22 mouse cellular contexts compared by ENCODE assay signal in genomic region chr8:128168819-128169218, GRCm38 (mm10).
A peak's percentile ranks its signal among the peaks of the same experiment; 100 is the strongest.
DNase-seq lines count a peak whose midpoint lies in the region; TF ChIP-seq lines count a peak whose summit lies in the region.
"Had no signal": no experiment of that assay in that cellular context is flagged by ENCODE, and none has a peak within 500 bp of the region (broad histone marks: within the 10 kb centered on the region; RNA-seq: fewer than 3 reads in every experiment).

No protein-coding gene starts in this region.

- no peak for TF ChIP-seq POLR2A in bone marrow macrophage, adult 2 months (IDR thresholded peaks at IDR 0.05; ENCODE audit: borderline replicate concordance, low read depth, low read length)

- 0 out of 2 replicates have a peak overlapping the region, but pooled peaks have one; percentile 12 for H3K27ac ChIP-seq in bone marrow macrophage, adult 2 months (ENCODE audit: insufficient read depth, low read depth, low read length)
- H3K27ac ChIP-seq: embryonic facial prominence, embryonic 10.5 days; heart, embryonic 10.5 days; hindbrain, postnatal 0 days; midbrain, embryonic 15.5 days; neural tube, embryonic 13.5 days; stomach, embryonic 15.5 days had no signal

- DNase-seq in layer of hippocampus, adult 8-10 months (ENCODE audit: low spot score in 2 of 2) = peak; percentile 10 to 22
- DNase-seq in layer of hippocampus, adult 11-12 months (ENCODE audit: low spot score) = no peak
- DNase-seq in frontal cortex, postnatal 36 days (ENCODE audit: low spot score in 2 of 2) = peak; percentile 38 to 67
- DNase-seq in right cerebral cortex, postnatal 10 days (ENCODE audit: low spot score in 2 of 2) = peak; percentile 27 to 58
- no peak for DNase-seq in heart, postnatal 14 days
- no peak for DNase-seq in urinary bladder, postnatal 4 days (ENCODE audit: low spot score in 2 of 2)
- DNase-seq: adrenal gland, postnatal 25 days; cerebellum, adult 11 months; cerebellum, postnatal 10 days; forebrain, postnatal 0 days; kidney, adult 9 months; kidney, postnatal 14 days; lung, postnatal 4 days; thymus, adult 2 months; thymus, postnatal 4 days had no signal

- intact Hi-C loops in heart, postnatal 14 days (cut with DNase I) = no loop called here

- no peak overlapping the region for H3K4me3 ChIP-seq in bone marrow macrophage, adult 2 months (ENCODE audit: insufficient read depth, low read length)
- H3K4me3 ChIP-seq: embryonic facial prominence, embryonic 10.5 days; heart, embryonic 10.5 days; midbrain, embryonic 15.5 days; neural tube, embryonic 13.5 days; stomach, embryonic 15.5 days had no signal

- no peak for TF ChIP-seq CTCF in bone marrow macrophage, adult 2 months (IDR thresholded peaks at IDR 0.05; ENCODE audit: low read depth, low read length)

- peaks cover 66% of the 10 kb centered on the region for H3K4me1 ChIP-seq in bone marrow macrophage, adult 2 months (ENCODE audit: control insufficient read depth, insufficient read depth, low read length)
- H3K4me1 ChIP-seq: midbrain, embryonic 15.5 days; neural tube, embryonic 13.5 days; stomach, embryonic 15.5 days had no signal

Comparison
In these comparisons a context has a peak if more than half of its experiments do, and no peak if none do; other contexts are left out.
1. DNase-seq: peak in layer of hippocampus, adult 8-10 months (2 of 2), frontal cortex, postnatal 36 days (2 of 2) and right cerebral cortex, postnatal 10 days (2 of 2); none in layer of hippocampus, adult 11-12 months (single experiment), heart, postnatal 14 days (0 of 2) and urinary bladder, postnatal 4 days (0 of 2).